Mouse (Mus musculus): ENCODE data around the gene Nedd4. TPM values are rescaled to one million over a fixed set of nuclear protein-coding genes. Genes with fewer than 3 reads are reported as not detected.
A peak's percentile ranks its signal among the peaks of the same experiment; 100 is the strongest.

Gene Nedd4
- polyA plus RNA-seq, 2 experiments from 2014 or later, result 1.2 to 1.3 TPM

- peak; percentile 57 for ATAC-seq
Observed at GRCm38 (mm10) chr9:72797136-72797621, 135.0 kb downstream of the Nedd4 start.

Other genes starting within 250 kb of the Nedd4 start
- gene Mns1, start 224.3 kb upstream of the Nedd4 start, polyA plus RNA-seq (2017; shearing (Covaris generic)), result 10 to 100 TPM; 20.7 to 23.6 TPM
- gene Tex9, start 170.1 kb upstream of the Nedd4 start, polyA plus RNA-seq (2017; shearing (Covaris generic)), result 10 to 100 TPM in 1 of 2 experiments, 1 to 10 TPM in 1; 8.1 to 11.3 TPM
- 10 to 100 TPM; 15.6 to 21.0 TPM for gene Rfx7, start 130.1 kb upstream of the Nedd4 start, polyA plus RNA-seq (2017; shearing (Covaris generic))
- gene Prtg, start 144.5 kb downstream of the Nedd4 start, polyA plus RNA-seq (2017; shearing (Covaris generic)), result not detected